Mouse (Mus musculus): ENCODE results near the gene Gm21983.

Gene Gm21983

GRCm38 (mm10) chr7:27185986-27186385 is 5.1 kb upstream of the Gm21983 start:
- no peak for DNase-seq (ENCODE audit: extremely low spot score)

- DNase-seq (ENCODE audit: extremely low spot score) = peak; percentile 60
Measured at GRCm38 (mm10) chr7:27184964-27185363, 4.1 kb upstream of the Gm21983 start.

- no peak for DNase-seq (ENCODE audit: extremely low spot score)
Measured at GRCm38 (mm10) chr7:27182498-27182897, 1.6 kb upstream of the Gm21983 start.

GRCm38 (mm10) chr7:27180036-27180435 is 850 bp downstream of the Gm21983 start:
- no peak for DNase-seq (ENCODE audit: extremely low spot score)

GRCm38 (mm10) chr7:27179217-27179918 is 1.5 kb downstream of the Gm21983 start:
- DNase-seq (ENCODE audit: extremely low spot score) = no peak

GRCm38 (mm10) chr7:27178324-27179216 is 2.3 kb downstream of the Gm21983 start, which contains the start of gene Rab4b:
Gene Rab4b, minus strand, starts transcription at chr7:27178896.
- peak; percentile 100 for DNase-seq (ENCODE audit: extremely low spot score)

- DNase-seq (ENCODE audit: extremely low spot score) = no peak
Measured at GRCm38 (mm10) chr7:27177942-27178323, 3.0 kb downstream of the Gm21983 start.

- DNase-seq (ENCODE audit: extremely low spot score) = no peak
Measured at GRCm38 (mm10) chr7:27174896-27175295, 6.0 kb downstream of the Gm21983 start.

- no peak for DNase-seq (ENCODE audit: extremely low spot score)
Measured at GRCm38 (mm10) chr7:27174496-27174895, 6.4 kb downstream of the Gm21983 start.

- no peak for DNase-seq (ENCODE audit: extremely low spot score)
Measured at GRCm38 (mm10) chr7:27170981-27171380, 9.9 kb downstream of the Gm21983 start.

GRCm38 (mm10) chr7:27168371-27168770 is 12.5 kb downstream of the Gm21983 start:
- DNase-seq (ENCODE audit: extremely low spot score) = no peak

- no peak for DNase-seq (ENCODE audit: extremely low spot score)
Measured at GRCm38 (mm10) chr7:27167475-27168094, 13.3 kb downstream of the Gm21983 start.

- DNase-seq (ENCODE audit: extremely low spot score) = peak; percentile 94
Measured at GRCm38 (mm10) chr7:27166614-27167474, 14.0 kb downstream of the Gm21983 start, which contains the start of gene Egln2. Gene Egln2, minus strand, starts transcription at chr7:27166802.

- peak; percentile 89 for DNase-seq (ENCODE audit: extremely low spot score)
Measured at GRCm38 (mm10) chr7:27166229-27166613, 14.7 kb downstream of the Gm21983 start.

GRCm38 (mm10) chr7:27165696-27166095 is 15.2 kb downstream of the Gm21983 start:
- DNase-seq (ENCODE audit: extremely low spot score) = no peak

- no peak for DNase-seq (ENCODE audit: extremely low spot score)
Measured at GRCm38 (mm10) chr7:27165007-27165655, 15.8 kb downstream of the Gm21983 start.

- no peak for DNase-seq (ENCODE audit: extremely low spot score)
Measured at GRCm38 (mm10) chr7:27164112-27164947, 16.6 kb downstream of the Gm21983 start.

- no peak for DNase-seq (ENCODE audit: extremely low spot score)
Measured at GRCm38 (mm10) chr7:27163450-27163805, 17.5 kb downstream of the Gm21983 start.

GRCm38 (mm10) chr7:27162780-27163449 is 18.0 kb downstream of the Gm21983 start:
- no peak for DNase-seq (ENCODE audit: extremely low spot score)
